Mouse (Mus musculus): ENCODE measurements around the gene Plxnb2.

Plxnb2 gene

DNA sequence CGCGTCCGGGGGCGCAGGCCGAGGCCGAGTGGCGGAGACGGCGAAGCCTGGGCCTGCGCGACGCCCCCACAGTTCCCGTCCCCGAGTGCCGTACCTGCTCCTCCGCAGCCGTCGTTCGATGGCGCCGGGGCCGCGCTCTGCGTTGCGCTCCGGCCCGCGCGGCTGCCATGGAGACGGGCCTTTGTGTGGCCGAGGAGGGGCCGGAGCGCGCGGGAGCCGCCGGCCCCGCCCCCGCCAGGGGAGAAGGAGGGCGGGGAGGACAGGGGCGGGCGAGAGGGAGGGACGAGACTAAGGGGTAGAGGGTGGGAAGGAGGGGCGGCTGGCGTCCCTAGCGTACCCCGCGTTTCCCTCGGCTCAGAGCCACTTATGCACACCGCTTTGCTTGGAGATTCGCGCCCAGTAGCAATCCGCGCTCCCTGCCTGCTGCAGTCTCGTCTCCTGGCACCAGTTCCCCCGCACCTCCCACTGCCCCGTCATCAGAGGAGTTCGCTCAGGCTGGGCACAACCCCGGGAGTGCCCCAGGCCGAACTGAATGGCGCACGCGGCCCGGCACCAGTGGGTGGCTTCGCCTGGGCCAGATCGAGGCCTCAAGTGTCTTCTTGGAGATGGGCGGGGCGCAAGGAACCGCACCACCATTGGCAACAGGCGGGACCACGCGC, at the start of gene Plxnb2:
Gene Plxnb2, minus strand, starts transcription at position 218 of the 659 bp plus-strand sequence.
- peak; percentile 30 for DNase-seq (ENCODE audit: low read depth)

DNA sequence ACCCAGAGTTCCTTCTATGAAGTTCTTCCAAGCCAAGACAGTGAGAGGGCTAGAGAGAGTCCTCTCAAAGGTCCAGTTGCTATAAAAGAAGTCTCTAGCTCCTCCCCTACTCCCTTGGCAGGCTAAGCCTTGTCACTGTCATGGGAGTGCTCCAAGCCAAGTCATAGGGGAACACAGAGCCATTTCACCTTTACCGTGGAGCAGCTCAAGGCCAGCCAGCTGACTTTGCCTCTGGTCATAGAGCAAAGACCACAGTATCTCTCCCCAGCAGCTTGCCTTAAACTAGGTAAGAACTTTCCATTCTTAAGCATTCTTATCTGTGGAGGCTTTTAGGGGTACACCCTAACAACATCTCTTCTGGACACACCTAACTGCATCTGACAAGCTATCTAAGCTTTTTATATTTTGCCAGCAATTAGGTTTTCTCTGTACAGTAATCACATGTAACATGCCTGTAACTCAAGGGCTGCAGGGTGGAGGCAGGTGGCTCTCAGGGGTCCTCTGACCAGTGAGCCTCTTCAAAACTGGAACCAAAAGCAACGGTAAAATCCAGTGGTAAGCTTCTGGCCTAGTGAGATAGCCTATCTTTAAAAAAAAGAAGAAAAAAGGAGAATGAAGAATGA, 35.1 kb upstream of the Plxnb2 start:
- no peak for DNase-seq (ENCODE audit: low read depth)

DNA sequence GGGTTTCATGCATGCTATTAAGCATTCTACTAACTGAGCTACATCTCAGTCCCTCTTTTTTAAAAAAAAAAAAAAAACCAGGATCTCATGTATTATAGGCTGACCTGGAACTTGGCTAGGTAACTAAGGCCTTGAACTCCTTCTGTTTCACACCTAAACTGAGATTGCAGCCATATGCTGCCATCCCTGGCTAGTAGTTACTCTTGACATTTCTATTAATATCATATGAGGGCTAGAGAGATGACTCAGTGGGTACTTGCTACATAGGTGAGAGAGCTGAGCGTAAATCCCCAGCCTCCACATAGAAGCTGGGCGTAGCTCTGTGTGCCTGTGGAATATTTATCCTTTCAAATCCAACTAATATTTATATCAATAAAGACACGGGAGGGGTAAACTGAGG, 34.4 kb upstream of the Plxnb2 start:
- DNase-seq (ENCODE audit: low read depth), result no peak

DNA sequence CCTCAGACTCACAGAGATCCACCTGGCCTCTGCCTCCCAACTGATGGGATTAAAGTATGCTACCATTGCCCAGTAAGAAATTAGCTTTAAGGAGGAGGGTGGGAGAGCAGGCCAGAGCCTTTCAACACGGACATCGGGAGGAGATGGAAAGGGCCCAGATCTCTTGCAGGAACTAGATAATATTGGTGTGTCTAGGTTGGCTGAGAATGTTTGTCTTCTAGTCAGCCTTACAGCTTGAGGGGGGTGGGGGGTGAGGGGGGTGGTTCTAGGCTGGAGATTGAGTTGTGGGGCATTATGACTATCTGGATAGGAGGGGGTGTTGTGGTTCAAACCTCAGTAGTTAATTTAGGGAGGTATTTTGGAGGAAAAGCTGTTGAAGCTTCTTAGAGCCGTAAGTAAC, 32.9 kb upstream of the Plxnb2 start:
- DNase-seq (ENCODE audit: low read depth), result no peak

DNA sequence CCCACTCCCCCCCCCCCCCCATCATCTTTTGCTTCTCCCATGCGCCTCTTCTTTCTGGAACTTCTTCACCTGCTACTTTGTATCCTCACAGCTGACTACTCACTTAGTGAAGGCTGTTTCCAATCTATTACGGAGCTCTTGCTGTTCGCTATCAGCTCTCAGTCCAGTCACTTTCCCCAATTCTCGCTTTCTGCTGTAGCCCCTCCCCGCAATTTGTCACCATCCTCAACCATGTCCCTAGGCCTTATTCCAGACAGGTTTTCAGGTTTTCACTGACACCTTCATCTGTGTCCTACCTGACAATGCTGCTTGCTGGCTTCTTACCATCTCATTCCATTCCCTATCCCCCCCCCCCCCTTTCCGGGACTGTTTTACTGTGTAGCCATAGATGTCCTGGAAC, 31.9 kb upstream of the Plxnb2 start:
- DNase-seq (ENCODE audit: low read depth), result no peak

DNA sequence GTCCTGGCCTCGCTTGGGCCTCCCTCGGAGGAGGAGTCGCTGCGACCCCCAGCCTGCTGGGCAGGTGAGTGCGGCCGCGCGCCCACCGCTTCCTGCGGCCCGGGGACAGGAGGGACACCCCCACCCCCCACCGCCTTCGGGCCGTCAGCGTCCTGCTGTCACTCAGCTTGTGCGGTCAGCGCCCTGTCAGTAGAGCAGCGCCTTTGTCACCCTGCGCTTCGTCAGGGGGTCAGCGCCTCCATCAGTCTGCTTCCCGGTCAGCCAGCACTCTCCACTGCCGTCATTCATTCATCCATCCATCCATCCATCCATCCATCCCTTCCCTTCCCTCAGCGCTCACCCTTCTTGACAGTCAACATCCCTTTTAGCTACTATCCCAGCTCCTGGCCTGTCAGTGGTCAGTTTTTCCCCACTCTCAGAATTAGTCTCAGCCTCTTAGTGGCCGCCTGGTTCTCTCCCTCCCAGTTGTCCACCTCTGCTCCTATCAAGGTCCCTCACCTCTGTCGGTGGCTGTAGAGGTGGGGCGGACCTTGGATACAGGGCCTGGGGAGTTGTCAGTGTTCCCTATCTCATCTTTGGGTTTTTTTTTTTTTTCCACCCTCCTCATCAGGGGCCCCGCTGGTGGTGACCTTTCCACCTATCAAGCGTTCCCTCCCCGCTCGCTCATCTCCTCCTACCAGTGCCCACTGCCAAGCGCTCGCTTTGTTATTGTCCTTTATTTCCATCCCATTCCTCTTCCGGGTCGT, 31.3 kb upstream of the Plxnb2 start:
- DNase-seq (ENCODE audit: low read depth), result peak; percentile 45

DNA sequence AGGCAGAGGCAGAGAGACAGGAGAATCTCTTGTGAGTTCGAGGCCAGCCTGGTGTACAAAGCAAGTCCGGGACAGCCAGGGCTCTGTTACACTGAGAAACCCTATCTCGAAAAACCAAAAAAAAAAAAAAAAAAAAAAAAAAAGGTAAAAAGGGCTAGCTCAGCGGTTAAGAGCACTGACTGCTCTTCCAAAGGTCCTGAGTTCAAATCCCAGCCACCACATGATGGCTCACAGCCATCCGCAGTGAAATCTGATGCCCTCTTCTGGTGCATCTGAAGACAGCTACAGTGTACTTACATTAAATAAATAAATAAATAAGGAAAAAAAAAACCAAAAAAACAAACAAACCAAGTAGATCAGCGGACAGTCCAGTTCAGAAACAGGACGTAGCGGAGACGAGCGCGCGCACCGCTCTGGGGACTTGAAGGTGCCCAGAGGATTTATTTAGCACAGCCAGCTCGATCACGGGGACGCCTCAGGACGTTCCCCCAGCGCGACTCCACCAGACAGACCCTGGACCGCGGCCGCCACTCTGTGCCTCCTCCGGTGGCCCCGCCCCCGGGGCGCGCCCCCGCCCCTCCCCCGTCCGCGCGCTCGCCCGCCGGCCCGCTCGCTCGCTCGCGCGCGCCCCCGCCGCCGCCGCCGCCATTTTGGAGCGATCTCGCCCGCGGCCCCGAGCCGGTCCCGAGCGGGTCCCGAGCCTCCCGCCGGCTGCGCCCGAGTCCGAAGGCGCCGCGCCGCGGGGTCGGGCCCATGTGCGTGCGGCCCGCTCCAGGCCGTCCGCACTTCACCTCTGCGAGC, 30.5 kb upstream of the Plxnb2 start, which contains the start of gene Ppp6r2:
Gene Ppp6r2, plus strand, starts transcription at position 639 of the 801 bp plus-strand sequence.
- DNase-seq (ENCODE audit: low read depth), result peak; percentile 88

DNA sequence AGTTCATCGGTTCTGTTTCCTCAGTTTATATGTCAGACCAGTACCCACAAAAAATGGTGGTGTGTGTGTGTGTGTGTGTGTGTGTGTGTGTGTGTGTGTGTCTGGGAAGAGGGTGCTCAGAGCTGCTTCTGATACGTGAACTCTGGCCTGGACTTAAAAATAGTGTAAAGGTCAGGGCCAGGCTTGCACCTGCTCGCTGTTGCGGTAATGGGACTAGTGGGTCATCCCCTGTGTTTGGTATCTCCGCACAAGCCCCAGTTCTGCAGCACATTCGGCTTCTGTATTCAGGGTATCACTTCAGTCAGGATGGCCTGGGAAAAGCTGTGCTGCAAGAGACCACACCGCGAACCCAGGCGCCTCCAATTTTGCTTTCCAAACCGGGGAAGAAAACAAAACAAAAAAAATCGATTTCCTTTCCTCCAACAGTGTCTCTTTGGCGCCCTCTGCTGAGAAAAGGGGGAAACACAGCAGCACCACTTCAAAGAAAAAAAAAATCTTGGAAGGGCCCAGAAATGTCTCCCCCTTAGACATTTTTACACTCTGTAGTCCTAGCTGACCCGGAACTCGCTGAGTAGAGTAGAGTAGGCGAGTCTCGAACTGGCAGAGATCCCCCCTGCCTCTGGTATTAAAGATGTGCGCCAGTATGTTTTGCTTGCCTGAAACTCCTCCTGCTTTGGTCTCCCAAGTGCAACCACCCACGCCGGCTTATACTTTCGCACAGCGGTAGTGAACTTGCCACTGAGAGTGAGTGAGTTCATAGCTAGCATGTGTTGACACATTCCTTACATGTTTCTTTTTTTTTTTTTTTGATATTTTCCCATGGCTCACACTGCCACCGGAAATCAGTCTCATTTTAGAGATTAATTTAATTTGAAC, 29.5 kb upstream of the Plxnb2 start:
- peak; percentile 96 for DNase-seq (ENCODE audit: low read depth)

DNA sequence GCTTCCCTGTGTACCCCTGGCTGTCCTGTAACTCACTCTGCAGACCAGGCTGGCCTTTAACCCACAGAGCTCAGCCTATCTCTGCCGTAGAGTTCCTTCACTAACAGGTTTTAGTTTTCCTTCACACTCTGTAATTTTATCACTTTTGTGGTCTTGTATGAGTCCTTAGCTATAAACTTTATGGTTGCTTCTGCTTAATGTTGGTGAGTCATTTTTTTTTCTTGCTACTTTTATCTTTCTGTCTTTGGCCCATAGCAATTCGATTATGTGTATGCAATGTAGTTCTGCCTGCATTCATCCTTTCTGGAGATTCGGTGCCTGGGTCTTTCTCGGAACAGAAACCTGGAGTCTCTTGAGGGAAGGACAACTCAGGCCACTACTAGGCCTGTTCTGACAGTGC, 26.9 kb upstream of the Plxnb2 start:
- DNase-seq (ENCODE audit: low read depth), result no peak

DNA sequence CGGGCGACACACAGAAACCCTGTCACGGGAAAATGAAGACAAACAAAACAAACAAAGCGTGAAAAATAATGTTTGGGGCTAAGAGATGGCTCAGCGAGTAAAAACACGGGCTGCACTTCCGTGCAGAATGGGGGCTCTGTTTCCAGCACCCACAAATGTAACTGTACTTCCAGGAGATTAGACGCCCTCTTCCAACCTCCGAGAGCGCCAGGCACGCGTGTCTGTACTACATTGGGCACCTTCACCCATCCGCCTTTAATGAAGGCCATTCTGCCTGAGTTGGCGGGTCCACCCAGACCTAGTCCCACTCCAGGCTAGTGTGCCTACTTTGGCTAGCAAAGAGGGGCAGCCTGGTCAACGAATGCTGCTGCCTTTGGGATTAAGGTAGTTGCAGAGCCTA, 16.5 kb upstream of the Plxnb2 start:
- no peak for DNase-seq (ENCODE audit: low read depth)

DNA sequence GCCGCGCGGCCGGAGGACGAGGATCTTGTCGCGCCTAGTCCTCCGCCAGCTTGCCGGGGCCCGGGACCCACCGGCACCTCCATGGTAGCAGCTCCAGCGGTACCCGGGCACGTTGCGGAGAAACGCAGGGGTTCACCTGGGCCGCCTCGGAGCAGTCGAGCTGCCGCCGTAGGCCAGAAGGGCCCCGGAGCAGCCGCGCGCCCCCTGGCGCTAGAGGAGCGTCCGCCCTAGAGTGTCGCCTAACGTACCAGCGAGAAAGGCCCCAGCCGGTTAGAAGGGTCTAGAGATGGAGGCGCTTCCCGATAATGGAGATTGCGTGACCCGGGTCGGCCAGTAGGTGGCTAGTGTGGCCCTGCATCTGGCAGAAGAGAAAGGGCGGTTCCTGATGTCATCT, 15.7 kb upstream of the Plxnb2 start, which contains the start of gene Dennd6b:
Gene Dennd6b, minus strand, starts transcription at position 184 of the 394 bp plus-strand sequence.
- peak; percentile 98 for DNase-seq (ENCODE audit: low read depth)

DNA sequence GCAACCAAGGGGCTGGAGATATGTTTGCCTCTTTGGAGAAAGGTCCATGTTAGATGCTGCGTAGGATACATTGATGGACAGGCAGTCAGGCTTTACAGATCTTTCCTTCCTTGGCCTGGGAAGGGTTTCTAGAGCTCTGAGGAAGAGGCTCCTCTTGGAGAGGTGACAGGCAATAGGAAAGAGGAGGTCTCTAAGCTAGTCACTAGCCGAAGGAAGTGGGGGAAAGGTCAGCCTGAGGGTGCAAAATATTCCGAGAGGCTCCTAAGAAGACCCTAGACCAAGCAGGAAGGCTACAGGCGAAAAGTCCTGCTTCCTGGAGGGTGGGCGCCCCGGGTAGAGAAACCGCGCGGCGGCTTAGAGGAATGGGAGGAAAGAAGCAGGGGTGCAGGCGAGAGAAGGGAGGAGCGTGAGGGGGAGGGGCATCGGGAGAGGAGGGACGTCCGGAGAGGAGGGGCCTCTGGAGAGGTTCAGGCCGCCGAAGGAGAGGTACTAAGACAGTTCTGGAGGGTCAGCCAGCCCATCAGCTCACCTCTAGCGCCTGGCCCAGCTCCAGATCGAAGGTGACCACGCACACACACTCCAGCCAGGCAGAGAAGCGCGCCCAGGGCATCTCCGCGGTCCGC, 15.2 kb upstream of the Plxnb2 start:
- DNase-seq (ENCODE audit: low read depth), result peak; percentile 93

DNA sequence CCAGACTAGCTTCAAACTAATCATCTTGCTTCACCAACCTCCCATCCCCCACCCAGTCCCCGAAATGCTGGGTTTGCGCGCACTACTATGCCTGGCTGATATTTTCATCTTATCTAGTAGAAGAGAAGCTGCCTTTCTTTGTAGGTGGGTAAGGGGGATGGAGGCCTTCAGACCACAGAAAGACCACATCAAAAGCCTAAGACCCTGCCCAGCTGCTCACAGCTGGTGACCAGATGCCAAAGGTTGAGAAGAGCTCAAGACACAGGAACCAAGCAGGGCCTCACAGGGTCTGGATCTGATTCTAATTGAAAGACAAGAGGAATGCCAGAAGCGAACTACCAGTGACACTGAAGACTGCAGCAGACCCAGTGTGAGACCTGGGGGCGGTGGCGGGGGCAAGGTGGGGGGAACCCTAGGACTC, 14.7 kb upstream of the Plxnb2 start:
- DNase-seq (ENCODE audit: low read depth), result peak; percentile 35

DNA sequence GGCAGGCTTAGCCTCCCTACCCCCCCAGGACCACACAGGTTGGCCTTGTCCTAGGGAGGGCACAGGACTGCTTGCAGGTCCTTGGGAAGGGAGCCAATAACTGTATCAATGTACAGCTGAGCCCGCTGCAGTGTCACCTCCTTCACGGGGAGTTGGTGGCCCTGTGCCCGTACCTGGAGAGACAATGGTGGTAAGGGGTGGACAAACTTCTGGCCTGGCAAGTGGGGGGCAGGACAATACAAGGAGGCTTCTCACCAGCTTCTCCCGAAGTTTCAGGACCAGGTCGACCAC, 4.3 kb upstream of the Plxnb2 start:
- DNase-seq (ENCODE audit: low read depth), result no peak

DNA sequence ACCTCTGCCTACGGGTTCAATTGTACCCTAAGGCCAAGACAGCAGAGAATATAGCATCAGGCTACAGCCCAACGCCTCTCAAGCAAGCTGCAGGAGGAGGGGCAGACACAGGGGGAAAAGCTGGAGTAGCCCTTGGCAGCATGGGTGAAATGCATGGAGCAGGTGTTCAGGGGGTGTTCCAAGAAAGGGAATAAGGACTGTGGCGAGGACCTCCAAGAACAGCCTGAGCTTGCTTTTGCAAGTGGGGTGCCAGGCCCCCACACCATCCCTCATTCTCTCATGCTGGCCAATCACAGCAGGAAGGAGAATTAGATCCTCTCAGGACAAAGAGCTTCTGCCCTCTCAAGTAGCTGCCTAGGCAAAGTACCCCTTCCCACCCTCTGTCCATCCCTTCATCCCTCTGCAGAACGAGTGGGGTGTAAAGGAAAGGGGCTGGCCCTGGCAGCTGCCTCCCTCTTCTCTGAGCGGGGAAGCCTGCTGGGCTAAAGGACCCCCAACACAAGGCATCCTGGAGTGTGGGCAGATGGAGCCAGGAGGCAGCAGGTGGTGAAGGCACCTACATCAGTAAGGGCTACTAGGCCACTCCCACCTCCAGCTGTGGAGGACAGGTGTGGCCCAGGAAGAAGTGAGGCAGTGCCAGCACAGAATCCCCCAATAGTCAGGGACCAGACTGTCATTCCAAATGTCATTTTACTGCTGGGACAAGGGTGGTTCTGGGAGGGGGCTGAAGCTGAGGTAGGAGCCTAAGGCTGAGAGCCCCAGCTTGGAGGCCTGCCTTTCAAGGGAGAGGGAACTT, 3.8 kb upstream of the Plxnb2 start:
- DNase-seq (ENCODE audit: low read depth), result no peak

DNA sequence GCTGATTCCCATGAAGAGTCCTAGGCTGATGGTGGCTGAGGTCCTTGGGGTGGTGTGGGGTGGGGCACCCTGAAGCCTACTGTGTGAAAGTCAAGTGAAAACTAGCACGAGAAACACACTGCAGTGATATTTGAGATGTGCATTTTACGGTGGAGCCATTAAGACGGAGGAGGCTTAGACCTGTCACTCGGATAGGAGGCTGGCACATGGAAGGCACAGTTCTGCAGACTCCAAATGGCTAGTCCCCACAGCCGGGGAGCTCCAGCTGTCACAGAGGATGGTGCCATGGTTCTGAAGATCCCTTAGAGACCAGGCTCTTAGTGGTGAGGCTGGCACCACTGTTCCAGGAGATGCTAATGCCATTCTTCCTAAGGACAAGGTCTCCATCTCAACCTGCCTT, 2.3 kb upstream of the Plxnb2 start:
- DNase-seq (ENCODE audit: low read depth), result no peak

DNA sequence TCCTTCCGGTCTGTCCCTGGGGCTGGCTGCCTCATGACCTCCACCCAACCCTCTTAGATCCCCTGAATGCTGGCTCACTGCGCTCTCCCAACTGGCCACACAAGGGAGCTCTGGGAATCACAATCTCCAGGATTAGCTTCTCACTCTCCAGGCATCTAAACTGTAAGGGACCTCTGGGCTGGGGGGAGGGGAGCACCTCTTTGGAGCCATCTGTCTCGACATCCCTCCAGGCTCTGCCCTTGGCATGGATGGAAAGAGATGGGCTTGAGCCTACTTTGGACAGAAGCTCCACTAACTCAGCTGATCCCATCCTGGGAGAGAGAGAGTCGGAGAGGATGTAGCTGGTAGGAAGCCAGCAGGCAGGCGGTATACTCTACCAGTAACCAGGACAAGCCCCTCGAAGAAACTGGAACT, 1.7 kb upstream of the Plxnb2 start:
- no peak for DNase-seq (ENCODE audit: low read depth)

DNA sequence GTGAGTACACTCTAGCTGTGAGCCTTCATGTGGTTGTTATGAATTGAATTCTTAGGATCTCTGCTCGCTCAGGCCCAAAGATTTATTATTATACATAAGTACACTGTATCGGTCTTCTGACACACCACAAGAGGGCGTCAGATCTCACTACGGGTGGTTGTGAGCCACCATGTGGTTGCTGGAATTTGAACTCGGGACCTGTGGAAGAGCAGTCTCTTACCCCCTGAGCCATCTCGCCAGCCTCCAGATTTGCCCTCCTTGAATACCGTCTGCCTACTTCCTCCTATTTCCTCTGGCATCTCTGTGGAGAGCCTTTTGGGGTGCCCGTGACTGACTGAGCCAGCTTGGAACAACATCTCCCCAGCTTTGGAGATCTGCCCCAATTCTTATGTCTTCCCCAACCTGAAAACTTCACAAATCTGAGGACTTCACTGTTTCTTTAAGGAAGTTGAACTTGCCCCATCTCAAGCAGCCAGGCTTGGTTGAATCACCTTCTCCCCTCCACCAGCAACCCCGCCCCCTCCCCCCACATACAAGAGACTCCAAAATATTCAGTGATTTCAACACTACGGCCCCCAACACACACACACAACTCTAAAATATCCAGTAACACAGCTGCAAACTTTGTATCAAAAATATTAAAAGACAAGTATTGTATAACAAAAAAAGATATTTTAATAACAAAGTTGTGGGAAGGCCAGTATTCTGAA, 1.1 kb upstream of the Plxnb2 start:
- no peak for DNase-seq (ENCODE audit: low read depth)

DNA sequence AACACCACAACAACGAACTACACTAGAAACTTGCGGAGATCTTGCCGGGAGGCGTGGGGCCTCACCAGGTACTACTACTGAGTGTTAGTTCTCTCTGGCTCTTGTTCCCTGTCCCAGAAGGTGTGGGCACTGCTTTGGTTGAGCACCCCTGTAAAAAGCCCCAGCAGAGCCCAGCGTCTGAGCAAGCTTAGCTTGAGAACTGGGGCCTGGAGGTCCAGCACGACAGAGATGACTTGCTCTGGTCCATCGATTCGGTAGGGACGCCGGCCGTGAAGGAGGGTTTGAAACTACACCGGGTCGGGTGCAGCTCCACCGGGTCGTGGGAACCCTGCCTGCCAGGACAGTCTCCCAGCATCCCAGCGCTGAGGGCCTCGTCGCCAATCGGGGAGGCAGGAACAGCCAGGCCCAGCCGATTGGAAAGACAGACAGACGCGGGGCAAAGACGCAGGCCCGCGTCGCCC, 477 bp downstream of the Plxnb2 start:
- no peak for DNase-seq (ENCODE audit: low read depth)

DNA sequence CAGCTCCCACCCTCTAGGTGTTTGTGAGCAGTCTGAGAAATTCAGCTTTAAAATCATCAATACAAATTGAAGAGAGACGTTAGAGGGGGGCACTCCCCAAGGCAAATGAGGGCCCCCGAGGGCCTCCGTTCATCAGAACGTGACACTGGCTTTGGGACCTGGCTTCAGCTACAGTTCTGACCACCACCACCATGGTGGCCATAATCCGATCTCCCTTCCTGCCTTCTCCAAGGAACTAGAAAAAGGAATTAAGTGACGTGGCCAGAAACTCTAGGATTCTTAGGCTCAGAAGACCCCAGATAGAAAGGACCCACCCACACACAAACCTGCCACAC, 991 bp downstream of the Plxnb2 start:
- no peak for DNase-seq (ENCODE audit: low read depth)

Measured in induced T-regulatory cell, adult 2 months (primary cell).